In genomic region chr9:71365177-71365738, GRCm38 (mm10) we compare ENCODE assay signal across 17 mouse cellular contexts.
DNase-seq lines count a peak whose midpoint lies in the region; ATAC-seq and TF ChIP-seq lines count a peak whose summit lies in the region.
"Had no signal": no experiment of that assay in that cellular context is flagged by ENCODE, and none has a peak within 500 bp of the region (broad histone marks: within the 10 kb centered on the region; RNA-seq: fewer than 3 reads in every experiment).

No protein-coding gene starts in this region.

- DNase-seq in kidney, postnatal 10 days: no peak
- peak; percentile 25 for DNase-seq in CH12.LX (ENCODE audit: extremely low read depth)
- DNase-seq in adrenal gland, adult 2 months: peak; percentile 68
- peak; percentile 71 for DNase-seq in embryonic facial prominence, embryonic 11.5 days (ENCODE audit: low spot score)
- DNase-seq in urinary bladder, adult 18-20 months (ENCODE audit: low spot score in 2 of 2): no peak
- DNase-seq: cerebellum, postnatal 14 days; gastrocnemius, postnatal 25 days; kidney, adult 8-10 months; layer of hippocampus, adult 9-11 months; lung, postnatal 14 days had no signal

- peak overlapping the region; percentile 65; the same call in 1 of the 2 replicates for H3K27ac ChIP-seq in kidney, embryonic 15.5 days
- H3K27ac ChIP-seq in CH12.LX (ENCODE audit: insufficient read depth, low read depth): no peak overlapping the region
- no peak overlapping the region for H3K27ac ChIP-seq in embryonic facial prominence, embryonic 11.5 days (replicated peaks; ENCODE audit: low read depth, low read length)
- H3K27ac ChIP-seq in forebrain, embryonic 16.5 days (ENCODE audit: low read length): no peak overlapping the region
- H3K27ac ChIP-seq: heart, embryonic 15.5 days; hindbrain, embryonic 14.5 days; neural tube, embryonic 13.5 days had no signal

- H3K9ac ChIP-seq in kidney, embryonic 15.5 days: no peak overlapping the region
- no peak overlapping the region for H3K9ac ChIP-seq in CH12.LX (ENCODE audit: insufficient read depth, low read depth)
- no peak overlapping the region for H3K9ac ChIP-seq in embryonic facial prominence, embryonic 11.5 days (replicated peaks; ENCODE audit: low read length)
- no peak overlapping the region for H3K9ac ChIP-seq in forebrain, embryonic 16.5 days (replicated peaks; ENCODE audit: low read depth, low read length)
- H3K9ac ChIP-seq: heart, embryonic 15.5 days; hindbrain, embryonic 14.5 days; neural tube, embryonic 13.5 days had no signal

- no peak overlapping the region for H3K4me3 ChIP-seq in kidney, embryonic 15.5 days (replicated peaks)
- no peak overlapping the region for H3K4me3 ChIP-seq in CH12.LX (replicated peaks in 1 of 3; ENCODE audit: low read depth in 2 of 3, low read length in 2 of 3, poor library complexity in 1 of 3)
- H3K4me3 ChIP-seq in embryonic facial prominence, embryonic 11.5 days (ENCODE audit: low read depth, low read length): no peak overlapping the region
- H3K4me3 ChIP-seq in forebrain, embryonic 16.5 days (replicated peaks; ENCODE audit: low read length): no peak overlapping the region
- H3K4me3 ChIP-seq: erythroblast, embryonic 14.5 days; heart, embryonic 15.5 days; neural tube, embryonic 13.5 days had no signal

- 49% methylated on average over 12 of the region's 12 CpGs for WGBS in kidney, embryonic 15.5 days
- WGBS in embryonic facial prominence, embryonic 11.5 days: 37% methylated on average over 12 of the region's 12 CpGs
- WGBS in forebrain, embryonic 16.5 days: 64% methylated on average over 12 of the region's 12 CpGs

- peaks cover 27% of the 10 kb centered on the region; the same call in 1 of the 2 replicates for H3K4me1 ChIP-seq in kidney, embryonic 15.5 days
- H3K4me1 ChIP-seq in CH12.LX (ENCODE audit: control insufficient read depth in 1 of 2, insufficient read depth in 2 of 2): peaks cover 3 to 27% of the 10 kb centered on the region in 2 experiments
- H3K4me1 ChIP-seq in embryonic facial prominence, embryonic 11.5 days (ENCODE audit: control insufficient read depth, insufficient read depth, low read length): no peaks in the 10 kb centered on the region; the same call in 1 of the 2 replicates
- H3K4me1 ChIP-seq in forebrain, embryonic 16.5 days (replicated peaks; ENCODE audit: control insufficient read depth, insufficient read depth, low read length): no peaks in the 10 kb centered on the region; the same call in 1 of the 2 replicates
- H3K4me1 ChIP-seq: neural tube, embryonic 13.5 days had no signal

- TF ChIP-seq RAD21 in CH12.LX (IDR thresholded peaks at IDR 0.05; ENCODE audit: low read depth, low read length): no peak

- H3K79me2 ChIP-seq in CH12.LX (replicated peaks; ENCODE audit: control insufficient read depth, extremely low read depth, insufficient read depth, poor library complexity, severe bottlenecking): no peaks in the 10 kb centered on the region

- no peak for TF ChIP-seq EP300 in CH12.LX (IDR thresholded peaks at IDR 0.05; ENCODE audit: low read length)

- H3K27me3 ChIP-seq in kidney, embryonic 15.5 days: no peaks in the 10 kb centered on the region
- H3K27me3 ChIP-seq in CH12.LX (replicated peaks): no peaks in the 10 kb centered on the region
- H3K27me3 ChIP-seq in embryonic facial prominence, embryonic 11.5 days (ENCODE audit: control insufficient read depth, insufficient read depth, low read length): no peaks in the 10 kb centered on the region
- no peaks in the 10 kb centered on the region for H3K27me3 ChIP-seq in forebrain, embryonic 16.5 days (replicated peaks; ENCODE audit: control insufficient read depth, insufficient read depth, low read length)
- H3K27me3 ChIP-seq: heart, embryonic 15.5 days; neural tube, embryonic 13.5 days had no signal

- no peak overlapping the region for H3K4me2 ChIP-seq in kidney, embryonic 15.5 days
- no peak overlapping the region for H3K4me2 ChIP-seq in CH12.LX (ENCODE audit: insufficient read depth, low read depth, poor library complexity, severe bottlenecking)
- H3K4me2 ChIP-seq in embryonic facial prominence, embryonic 11.5 days (ENCODE audit: low read depth, low read length): no peak overlapping the region
- no peak overlapping the region for H3K4me2 ChIP-seq in forebrain, embryonic 16.5 days (ENCODE audit: low read length)
- H3K4me2 ChIP-seq: heart, embryonic 15.5 days; hindbrain, embryonic 14.5 days; liver, embryonic 11.5 days; neural tube, embryonic 13.5 days had no signal

- no peaks in the 10 kb centered on the region for H3K36me3 ChIP-seq in kidney, embryonic 15.5 days
- H3K36me3 ChIP-seq in CH12.LX (replicated peaks in 1 of 2; ENCODE audit: control insufficient read depth in 1 of 2, insufficient read depth in 1 of 2, low read length in 1 of 2): no peaks in the 10 kb centered on the region
- H3K36me3 ChIP-seq in embryonic facial prominence, embryonic 11.5 days (replicated peaks; ENCODE audit: control insufficient read depth, insufficient read depth, low read depth, low read length): no peaks in the 10 kb centered on the region
- H3K36me3 ChIP-seq in forebrain, embryonic 16.5 days (ENCODE audit: control insufficient read depth, insufficient read depth): no peaks in the 10 kb centered on the region
- H3K36me3 ChIP-seq: heart, embryonic 15.5 days; neural tube, embryonic 13.5 days had no signal

- TF ChIP-seq CTCF in CH12.LX (conservative IDR thresholded peaks at IDR 0.05 in 1 of 2, IDR thresholded peaks at IDR 0.05 in 1 of 2; ENCODE audit: low read depth in 2 of 2, low read length in 2 of 2): no peak

- ATAC-seq in kidney, embryonic 15.5 days (replicated peaks; ENCODE audit: low FRiP score): peak; percentile 68
- ATAC-seq in embryonic facial prominence, embryonic 11.5 days (replicated peaks; ENCODE audit: insufficient number of reproducible peaks, low FRiP score, low TSS enrichment, low read depth): 0 out of 2 replicates have a peak, but pooled peaks have one; percentile 44
- ATAC-seq in forebrain, embryonic 16.5 days: no peak

- no peak for TF ChIP-seq POLR2A in CH12.LX (IDR thresholded peaks at IDR 0.05; ENCODE audit: low read depth, low read length)

- in situ Hi-C loops in CH12.LX (cut with MboI; ENCODE audit: low pct_ligation_motif_present, low pct_unique_long_range_greater_than_20kb, low sequenced_read_pairs): no loop called here

- H3K9me3 ChIP-seq in kidney, embryonic 15.5 days (replicated peaks): no peaks in the 10 kb centered on the region
- H3K9me3 ChIP-seq in CH12.LX (replicated peaks; ENCODE audit: low read length): peaks cover 6% of the 10 kb centered on the region
- no peaks in the 10 kb centered on the region; the same call in 1 of the 2 replicates for H3K9me3 ChIP-seq in embryonic facial prominence, embryonic 11.5 days (replicated peaks; ENCODE audit: control insufficient read depth, low read length)
- 0 out of 2 replicates have a peak, but pooled peaks cover 3% of the 10 kb centered on the region for H3K9me3 ChIP-seq in forebrain, embryonic 16.5 days (ENCODE audit: control insufficient read depth, low read length)

- dilution Hi-C loops in CH12.LX (cut with MboI; ENCODE audit: extremely low pct_ligation_motif_present, extremely low pct_unique_long_range_greater_than_20kb, low sequenced_read_pairs): no loop called here

TF ChIP-seq in CH12.LX, 34 proteins besides CTCF, POLR2A, EP300 and RAD21:
- TF ChIP-seq MAZ (IDR thresholded peaks at IDR 0.05; ENCODE audit: low read depth, low read length) (no peak), SMC3 (IDR thresholded peaks at IDR 0.05; ENCODE audit: low read depth, low read length) (no peak), POLR2AphosphoS2 (IDR thresholded peaks at IDR 0.05; ENCODE audit: low read depth, low read length) (no peak), CHD2 (IDR thresholded peaks at IDR 0.05; ENCODE audit: low read length) (no peak), E2F4 (IDR thresholded peaks at IDR 0.05; ENCODE audit: insufficient replicate concordance, low read depth, low read length) (no peak), MYC (IDR thresholded peaks at IDR 0.05; ENCODE audit: low read depth, low read length) (no peak), MXI1 (IDR thresholded peaks at IDR 0.05; ENCODE audit: low read depth, low read length) (no peak), TBP (conservative IDR thresholded peaks at IDR 0.05; ENCODE audit: low read depth, low read length) (no peak), NRF1 (IDR thresholded peaks at IDR 0.05; ENCODE audit: low read depth, low read length) (no peak)

Comparison
In these comparisons a context has a peak if more than half of its experiments do, and no peak if none do; other contexts are left out.
1. DNase-seq: peak in CH12.LX (single experiment), adrenal gland, adult 2 months (single experiment) and embryonic facial prominence, embryonic 11.5 days (single experiment); none in kidney, postnatal 10 days (single experiment) and urinary bladder, adult 18-20 months (0 of 2).